8 mouse cellular contexts compared by ENCODE assay signal in genomic region chr11:97701581-97702392, GRCm38 (mm10). TPM values are rescaled to one million over a fixed set of nuclear protein-coding genes. Genes with fewer than 3 reads are reported as not detected.
DNase-seq lines count a peak whose midpoint lies in the region; ATAC-seq lines count a peak whose summit lies in the region.

No protein-coding gene starts in this region.

- no peak overlapping the region; the same call in 1 of the 2 replicates for H3K9ac ChIP-seq in kidney, embryonic 15.5 days
- H3K9ac ChIP-seq in embryonic facial prominence, embryonic 13.5 days, result no peak overlapping the region
- peak overlapping the region; percentile 76; the same call in 1 of the 2 replicates for H3K9ac ChIP-seq in intestine, embryonic 16.5 days (ENCODE audit: low read depth, low read length)
- no peak overlapping the region for H3K9ac ChIP-seq in neural tube, embryonic 14.5 days (replicated peaks; ENCODE audit: low read depth, low read length)

- H3K27me3 ChIP-seq in kidney, embryonic 15.5 days, result no peaks in the 10 kb centered on the region
- H3K27me3 ChIP-seq in embryonic facial prominence, embryonic 13.5 days, result no peaks in the 10 kb centered on the region
- no peaks in the 10 kb centered on the region for H3K27me3 ChIP-seq in intestine, embryonic 16.5 days (replicated peaks; ENCODE audit: control insufficient read depth, insufficient read depth, low read length)
- no peaks in the 10 kb centered on the region for H3K27me3 ChIP-seq in neural tube, embryonic 14.5 days (ENCODE audit: control insufficient read depth, insufficient read depth, low read length)

- no peaks in the 10 kb centered on the region for H3K9me3 ChIP-seq in kidney, embryonic 15.5 days (replicated peaks)
- no peaks in the 10 kb centered on the region for H3K9me3 ChIP-seq in embryonic facial prominence, embryonic 13.5 days
- H3K9me3 ChIP-seq in intestine, embryonic 16.5 days (ENCODE audit: control insufficient read depth, low read length), result no peaks in the 10 kb centered on the region
- no peaks in the 10 kb centered on the region for H3K9me3 ChIP-seq in neural tube, embryonic 14.5 days (ENCODE audit: control insufficient read depth, low read length)

- H3K4me3 ChIP-seq in kidney, embryonic 15.5 days (replicated peaks), result peak overlapping the region; percentile 95
- H3K4me3 ChIP-seq in embryonic facial prominence, embryonic 13.5 days, result peak overlapping the region; percentile 94
- H3K4me3 ChIP-seq in intestine, embryonic 16.5 days (ENCODE audit: low read length), result peak overlapping the region; percentile 73
- peak overlapping the region; percentile 86 for H3K4me3 ChIP-seq in neural tube, embryonic 14.5 days (ENCODE audit: low read depth, low read length)

- peaks cover 48% of the 10 kb centered on the region for H3K4me1 ChIP-seq in kidney, embryonic 15.5 days
- peaks cover 44% of the 10 kb centered on the region for H3K4me1 ChIP-seq in embryonic facial prominence, embryonic 13.5 days
- peaks cover 36% of the 10 kb centered on the region for H3K4me1 ChIP-seq in intestine, embryonic 16.5 days (ENCODE audit: control insufficient read depth, insufficient read depth, low read length)
- H3K4me1 ChIP-seq in neural tube, embryonic 14.5 days (ENCODE audit: control insufficient read depth, insufficient read depth, low read length), result peaks cover 32% of the 10 kb centered on the region

- peak overlapping the region; percentile 91 for H3K27ac ChIP-seq in kidney, embryonic 15.5 days
- peak overlapping the region; percentile 83; the same call in 1 of the 2 replicates for H3K27ac ChIP-seq in embryonic facial prominence, embryonic 13.5 days
- no peak overlapping the region; the same call in 1 of the 2 replicates for H3K27ac ChIP-seq in intestine, embryonic 16.5 days (ENCODE audit: low read length)
- H3K27ac ChIP-seq in neural tube, embryonic 14.5 days (ENCODE audit: low read depth, low read length), result peak overlapping the region; percentile 84; the same call in 1 of the 2 replicates

- 52% methylated on average over 15 of the region's 15 CpGs for WGBS in kidney, embryonic 15.5 days
- whole genome bisulfite sequencing in embryonic facial prominence, embryonic 13.5 days, result 52% methylated on average over 15 of the region's 15 CpGs
- WGBS in intestine, embryonic 16.5 days, result 53% methylated on average over 15 of the region's 15 CpGs
- 49% methylated on average over 15 of the region's 15 CpGs for WGBS in neural tube, embryonic 14.5 days

- ATAC-seq in kidney, embryonic 15.5 days (replicated peaks; ENCODE audit: low FRiP score), result no peak
- no peak for ATAC-seq in embryonic facial prominence, embryonic 13.5 days (ENCODE audit: insufficient number of reproducible peaks, insufficient read depth, low FRiP score, low TSS enrichment, low read depth)
- no peak for ATAC-seq in intestine, embryonic 16.5 days
- ATAC-seq in neural tube, embryonic 14.5 days (ENCODE audit: low read depth), result no peak

- no peak for DNase-seq in kidney, postnatal 4 days
- DNase-seq in adrenal gland, adult (ENCODE audit: inconsistent age in 2 of 2, low spot score in 1 of 2), result no peak
- DNase-seq in gastrocnemius, postnatal 4 days (ENCODE audit: low spot score in 2 of 2), result no peak
- no peak for DNase-seq in spleen, postnatal 4 days (ENCODE audit: low spot score in 2 of 2)

- peaks cover 24% of the 10 kb centered on the region for H3K36me3 ChIP-seq in kidney, embryonic 15.5 days
- peaks cover 9% of the 10 kb centered on the region for H3K36me3 ChIP-seq in embryonic facial prominence, embryonic 13.5 days
- peaks cover 3% of the 10 kb centered on the region; the same call in 1 of the 2 replicates for H3K36me3 ChIP-seq in intestine, embryonic 16.5 days (ENCODE audit: control insufficient read depth, insufficient read depth, low read length)
- 0 out of 2 replicates have a peak, but pooled peaks cover 3% of the 10 kb centered on the region for H3K36me3 ChIP-seq in neural tube, embryonic 14.5 days (ENCODE audit: control insufficient read depth, insufficient read depth, low read length)

- peak overlapping the region; percentile 80 for H3K4me2 ChIP-seq in kidney, embryonic 15.5 days
- peak overlapping the region; percentile 83 for H3K4me2 ChIP-seq in embryonic facial prominence, embryonic 13.5 days
- peak overlapping the region; percentile 93 for H3K4me2 ChIP-seq in intestine, embryonic 16.5 days (ENCODE audit: low read depth, low read length)
- H3K4me2 ChIP-seq in neural tube, embryonic 14.5 days (ENCODE audit: low read depth, low read length), result peak overlapping the region; percentile 85

RNA-seq across cellular contexts. Expression of gene Psmb3, which starts 1.4 kb away (rescaled TPM):
- polyA plus RNA-seq in kidney, embryonic 15.5 days (2015; fragmentation: Nextera tagmentation; extraction: Ambion mirVana), result 475 and 488 TPM in 2 replicates
- 443 and 487 TPM in 2 replicates for polyA plus RNA-seq in embryonic facial prominence, embryonic 13.5 days (2015; fragmentation: Nextera tagmentation; extraction: Ambion mirVana)
- 419 and 429 TPM in 2 replicates for polyA plus RNA-seq in intestine, embryonic 16.5 days (2015; fragmentation: Nextera tagmentation; extraction: Ambion mirVana)
- 441 and 465 TPM in 2 replicates for polyA plus RNA-seq in neural tube, embryonic 14.5 days (2014; fragmentation: Nextera tagmentation; extraction: Ambion mirVana)
- total RNA-seq in gastrocnemius, postnatal 4 days (2021), result 100 to 1,000 TPM; 203 to 227 TPM

RNA-seq across cellular contexts. Expression of gene Pcgf2, which starts 1.5 kb away (rescaled TPM):
- 13.2 and 16.6 TPM in 2 replicates for polyA plus RNA-seq in kidney, embryonic 15.5 days (2015; fragmentation: Nextera tagmentation; extraction: Ambion mirVana)
- 17.2 and 20.9 TPM in 2 replicates for polyA plus RNA-seq in embryonic facial prominence, embryonic 13.5 days (2015; fragmentation: Nextera tagmentation; extraction: Ambion mirVana)
- polyA plus RNA-seq in intestine, embryonic 16.5 days (2015; fragmentation: Nextera tagmentation; extraction: Ambion mirVana), result 11.9 and 12.1 TPM in 2 replicates
- polyA plus RNA-seq in neural tube, embryonic 14.5 days (2014; fragmentation: Nextera tagmentation; extraction: Ambion mirVana), result 24.7 and 25.8 TPM in 2 replicates
- 10 to 100 TPM; 27.3 to 33.0 TPM for total RNA-seq in gastrocnemius, postnatal 4 days (2021)

RNA-seq across cellular contexts. Expression of gene Cisd3, which starts 16.2 kb away (rescaled TPM):
- 41.2 and 42.7 TPM in 2 replicates for polyA plus RNA-seq in kidney, embryonic 15.5 days (2015; fragmentation: Nextera tagmentation; extraction: Ambion mirVana)
- polyA plus RNA-seq in embryonic facial prominence, embryonic 13.5 days (2015; fragmentation: Nextera tagmentation; extraction: Ambion mirVana), result 12.5 and 13.4 TPM in 2 replicates
- 120 and 135 TPM in 2 replicates for polyA plus RNA-seq in intestine, embryonic 16.5 days (2015; fragmentation: Nextera tagmentation; extraction: Ambion mirVana)
- 28.3 and 38.1 TPM in 2 replicates for polyA plus RNA-seq in neural tube, embryonic 14.5 days (2014; fragmentation: Nextera tagmentation; extraction: Ambion mirVana)
- 10 to 100 TPM; 65.5 to 72.0 TPM for total RNA-seq in gastrocnemius, postnatal 4 days (2021)

RNA-seq across cellular contexts. Expression of gene Mllt6, which starts 38.6 kb away (rescaled TPM):
- 2.8 and 3.9 TPM in 2 replicates for polyA plus RNA-seq in kidney, embryonic 15.5 days (2015; fragmentation: Nextera tagmentation; extraction: Ambion mirVana)
- polyA plus RNA-seq in embryonic facial prominence, embryonic 13.5 days (2015; fragmentation: Nextera tagmentation; extraction: Ambion mirVana), result 3.1 and 3.3 TPM in 2 replicates
- 2.2 and 2.6 TPM in 2 replicates for polyA plus RNA-seq in intestine, embryonic 16.5 days (2015; fragmentation: Nextera tagmentation; extraction: Ambion mirVana)
- polyA plus RNA-seq in neural tube, embryonic 14.5 days (2014; fragmentation: Nextera tagmentation; extraction: Ambion mirVana), result 4.7 and 5.1 TPM in 2 replicates
- 10 to 100 TPM; 30.8 to 32.1 TPM for total RNA-seq in gastrocnemius, postnatal 4 days (2021)

RNA-seq across cellular contexts. Expression of gene Pip4k2b, which starts 42.7 kb away (rescaled TPM):
- 1.8 and 1.9 TPM in 2 replicates for polyA plus RNA-seq in kidney, embryonic 15.5 days (2015; fragmentation: Nextera tagmentation; extraction: Ambion mirVana)
- polyA plus RNA-seq in embryonic facial prominence, embryonic 13.5 days (2015; fragmentation: Nextera tagmentation; extraction: Ambion mirVana), result 2.3 and 3.1 TPM in 2 replicates
- polyA plus RNA-seq in intestine, embryonic 16.5 days (2015; fragmentation: Nextera tagmentation; extraction: Ambion mirVana), result 0.71 and 0.86 TPM in 2 replicates
- 4.1 and 6.2 TPM in 2 replicates for polyA plus RNA-seq in neural tube, embryonic 14.5 days (2014; fragmentation: Nextera tagmentation; extraction: Ambion mirVana)
- 10 to 100 TPM; 62.7 to 64.2 TPM for total RNA-seq in gastrocnemius, postnatal 4 days (2021)
